Mouse (Mus musculus): ENCODE measurements around the gene Il5ra.

GRCm38 (mm10) chr6:106750291-106750690, 1.5 kb upstream of the Il5ra start:
- TF ChIP-seq CTCF (IDR thresholded peaks at IDR 0.05; ENCODE audit: insufficient read depth, low read length), result no peak
- no peak for TF ChIP-seq POLR2A (IDR thresholded peaks at IDR 0.05; ENCODE audit: borderline replicate concordance, extremely low read depth, low read depth, low read length)
